ENCODE assay signal across 10 mouse cellular contexts in the genomic region with DNA sequence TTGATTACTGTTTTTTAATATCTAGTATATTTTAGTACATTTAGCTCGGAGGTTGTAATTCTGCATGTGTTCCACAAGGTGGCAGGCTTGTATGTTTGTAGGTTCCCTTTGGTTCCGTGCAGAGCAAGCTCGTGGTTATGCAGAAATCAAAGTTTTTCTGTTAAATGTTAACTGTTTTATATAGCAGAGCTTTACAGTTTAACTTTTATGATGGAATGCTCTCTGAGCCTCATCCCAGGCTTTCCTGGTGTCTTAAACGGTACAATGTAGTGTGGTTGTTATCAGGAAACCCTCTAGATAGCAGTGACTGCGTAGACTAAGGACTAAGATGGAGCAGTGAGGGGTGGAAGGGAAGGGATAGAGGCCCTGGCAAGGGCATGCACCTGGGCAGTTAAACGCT.
DNase-seq lines count a peak whose midpoint lies in the region; ATAC-seq and TF ChIP-seq lines count a peak whose summit lies in the region.
"Had no signal": no experiment of that assay in that cellular context is flagged by ENCODE, and none has a peak within 500 bp of the region (broad histone marks: within the 10 kb centered on the region; RNA-seq: fewer than 3 reads in every experiment).

No protein-coding gene starts in this region.

- peak; percentile 57 for DNase-seq in hindbrain, embryonic 11.5 days (ENCODE audit: low spot score)
- no peak for DNase-seq in hindbrain, embryonic 10.5 days (ENCODE audit: low spot score)
- DNase-seq in T-cell, adult 2 months (ENCODE audit: low spot score): peak; percentile 16
- no peak for DNase-seq in liver, embryonic 11.5 days (ENCODE audit: low spot score)
- no peak for DNase-seq in urinary bladder, postnatal 36 days (ENCODE audit: low spot score in 2 of 2)

- no peak for TF ChIP-seq POLR2A in small intestine, adult 2 months (IDR thresholded peaks at IDR 0.05; ENCODE audit: low read depth, low read length)

- H3K4me3 ChIP-seq in hindbrain, embryonic 11.5 days (ENCODE audit: low read depth, low read length): no peak overlapping the region
- H3K4me3 ChIP-seq in hindbrain, embryonic 10.5 days: no peak overlapping the region
- H3K4me3 ChIP-seq in C2C12 (ENCODE audit: insufficient read depth, poor library complexity, severe bottlenecking): peak overlapping the region; percentile 27
- H3K4me3 ChIP-seq in heart, embryonic 11.5 days (ENCODE audit: low read depth, low read length): no peak overlapping the region
- H3K4me3 ChIP-seq in liver, embryonic 11.5 days (ENCODE audit: low read depth, low read length): no peak overlapping the region
- no peak overlapping the region for H3K4me3 ChIP-seq in small intestine, adult 2 months (ENCODE audit: low read depth, low read length)
- H3K4me3 ChIP-seq: erythroblast, embryonic 14.5 days; neural tube, embryonic 12.5 days had no signal

- no peak for ATAC-seq in hindbrain, embryonic 11.5 days (ENCODE audit: low FRiP score)
- ATAC-seq in heart, embryonic 11.5 days (replicated peaks; ENCODE audit: insufficient number of reproducible peaks, low FRiP score, low TSS enrichment): no peak
- peak; percentile 36; the same call in 1 of the 2 replicates for ATAC-seq in liver, embryonic 11.5 days (replicated peaks; ENCODE audit: low FRiP score)

- H3K79me2 ChIP-seq in C2C12 (ENCODE audit: control insufficient read depth, insufficient read depth): peaks cover 54% of the 10 kb centered on the region

- no peaks in the 10 kb centered on the region for H3K9me3 ChIP-seq in hindbrain, embryonic 11.5 days (ENCODE audit: control insufficient read depth, low read length)
- H3K9me3 ChIP-seq in hindbrain, embryonic 10.5 days: no peaks in the 10 kb centered on the region
- no peaks in the 10 kb centered on the region for H3K9me3 ChIP-seq in heart, embryonic 11.5 days (replicated peaks; ENCODE audit: control insufficient read depth, low read length)
- no peaks in the 10 kb centered on the region for H3K9me3 ChIP-seq in liver, embryonic 11.5 days (ENCODE audit: control insufficient read depth, low read length)
- H3K9me3 ChIP-seq: neural tube, embryonic 12.5 days had no signal

- no peak for TF ChIP-seq CTCF in C2C12 (IDR thresholded peaks at IDR 0.05; ENCODE audit: control insufficient read depth, insufficient read depth, insufficient read length)
- no peak for TF ChIP-seq CTCF in small intestine, adult 2 months (IDR thresholded peaks at IDR 0.05; ENCODE audit: extremely low read depth, insufficient read length, insufficient replicate concordance, low read depth, low read length)

- peaks cover 26% of the 10 kb centered on the region for H3K79me3 ChIP-seq in C2C12 (ENCODE audit: low read depth)

- H3ac ChIP-seq in C2C12 (ENCODE audit: control insufficient read depth, insufficient read length, low read depth): peak overlapping the region; percentile 31

- H3K4me1 ChIP-seq in hindbrain, embryonic 11.5 days (replicated peaks; ENCODE audit: control insufficient read depth, insufficient read depth, low read length): no peaks in the 10 kb centered on the region
- H3K4me1 ChIP-seq in hindbrain, embryonic 10.5 days (replicated peaks): peaks cover 7% of the 10 kb centered on the region
- peaks cover 5% of the 10 kb centered on the region; the same call in 1 of the 2 replicates for H3K4me1 ChIP-seq in heart, embryonic 11.5 days (ENCODE audit: control insufficient read depth, insufficient read depth, low read length)
- no peaks in the 10 kb centered on the region; the same call in 1 of the 2 replicates for H3K4me1 ChIP-seq in liver, embryonic 11.5 days (replicated peaks; ENCODE audit: control insufficient read depth, insufficient read depth, low read length)
- H3K4me1 ChIP-seq in small intestine, adult 2 months (ENCODE audit: control insufficient read depth, insufficient read depth, insufficient read length, low read length): peaks cover 10% of the 10 kb centered on the region
- H3K4me1 ChIP-seq: neural tube, embryonic 12.5 days had no signal

- H3K4me2 ChIP-seq in hindbrain, embryonic 11.5 days (replicated peaks; ENCODE audit: low read depth, low read length): no peak overlapping the region
- H3K4me2 ChIP-seq in heart, embryonic 11.5 days: peak overlapping the region; percentile 51
- H3K4me2 ChIP-seq in liver, embryonic 11.5 days: peak overlapping the region; percentile 33; the same call in 1 of the 2 replicates
- H3K4me2 ChIP-seq: neural tube, embryonic 12.5 days had no signal

- no peaks in the 10 kb centered on the region for H3K27me3 ChIP-seq in hindbrain, embryonic 11.5 days (ENCODE audit: control insufficient read depth, insufficient read depth, low read length)
- H3K27me3 ChIP-seq in hindbrain, embryonic 10.5 days (ENCODE audit: insufficient read depth, poor library complexity, severe bottlenecking): no peaks in the 10 kb centered on the region
- H3K27me3 ChIP-seq in C2C12 (ENCODE audit: control insufficient read depth, insufficient read depth, insufficient read length): no peaks in the 10 kb centered on the region
- no peaks in the 10 kb centered on the region for H3K27me3 ChIP-seq in heart, embryonic 11.5 days (ENCODE audit: control insufficient read depth, insufficient read depth, low read length)
- no peaks in the 10 kb centered on the region for H3K27me3 ChIP-seq in liver, embryonic 11.5 days (replicated peaks; ENCODE audit: control insufficient read depth, insufficient read depth, low read length)
- H3K27me3 ChIP-seq in small intestine, adult 2 months (ENCODE audit: control insufficient read depth, insufficient read depth, low read length): no peaks in the 10 kb centered on the region
- H3K27me3 ChIP-seq: neural tube, embryonic 12.5 days had no signal

- WGBS in hindbrain, embryonic 11.5 days: 46% methylated on average over 6 of the region's 6 CpGs
- 43% methylated on average over 6 of the region's 6 CpGs for WGBS in hindbrain, embryonic 10.5 days
- 19% methylated on average over 6 of the region's 6 CpGs for WGBS in heart, embryonic 11.5 days (ENCODE audit: insufficient replicate concordance)
- 22% methylated on average over 6 of the region's 6 CpGs for WGBS in liver, embryonic 11.5 days
- 9% methylated on average over 6 of the region's 6 CpGs for WGBS in small intestine, adult 2 months

- no peaks in the 10 kb centered on the region for H3K36me3 ChIP-seq in hindbrain, embryonic 11.5 days (ENCODE audit: control insufficient read depth, insufficient read depth, low read length)
- no peaks in the 10 kb centered on the region for H3K36me3 ChIP-seq in hindbrain, embryonic 10.5 days
- no peaks in the 10 kb centered on the region for H3K36me3 ChIP-seq in C2C12 (ENCODE audit: control insufficient read depth, insufficient read depth)
- no peaks in the 10 kb centered on the region for H3K36me3 ChIP-seq in heart, embryonic 11.5 days (ENCODE audit: control insufficient read depth, insufficient read depth, low read length)
- no peaks in the 10 kb centered on the region for H3K36me3 ChIP-seq in liver, embryonic 11.5 days (ENCODE audit: control insufficient read depth, insufficient read depth, low read length)
- no peaks in the 10 kb centered on the region for H3K36me3 ChIP-seq in small intestine, adult 2 months (ENCODE audit: control insufficient read depth, insufficient read depth, low read length)
- H3K36me3 ChIP-seq: neural tube, embryonic 12.5 days had no signal

- H3K9ac ChIP-seq in hindbrain, embryonic 11.5 days (ENCODE audit: low read depth, low read length): no peak overlapping the region
- H3K9ac ChIP-seq in heart, embryonic 11.5 days (ENCODE audit: low read depth, low read length): no peak overlapping the region
- H3K9ac ChIP-seq in liver, embryonic 11.5 days (ENCODE audit: low read depth, low read length): no peak overlapping the region
- H3K9ac ChIP-seq: neural tube, embryonic 12.5 days had no signal

- H3K27ac ChIP-seq in hindbrain, embryonic 11.5 days (ENCODE audit: low read depth, low read length): no peak overlapping the region
- H3K27ac ChIP-seq in hindbrain, embryonic 10.5 days: no peak overlapping the region
- H3K27ac ChIP-seq in heart, embryonic 11.5 days (ENCODE audit: low read depth, low read length): no peak overlapping the region
- no peak overlapping the region for H3K27ac ChIP-seq in liver, embryonic 11.5 days (ENCODE audit: low read depth, low read length)
- H3K27ac ChIP-seq in small intestine, adult 2 months (ENCODE audit: insufficient read depth, low read depth, low read length): peak overlapping the region; percentile 10; the same call in 1 of the 2 replicates
- H3K27ac ChIP-seq: neural tube, embryonic 12.5 days had no signal

TF ChIP-seq in C2C12, 6 proteins besides CTCF, POLR2A, EP300 and RAD21:
- TF ChIP-seq MAX (IDR thresholded peaks at IDR 0.05): peak; percentile 78
- no peak for TF ChIP-seq MYOG (IDR thresholded peaks at IDR 0.05; ENCODE audit: control insufficient read depth, extremely low read depth, insufficient read length)

Comparison
In these comparisons a context has a peak if more than half of its experiments do, and no peak if none do; other contexts are left out.
1. DNase-seq: peak in hindbrain, embryonic 11.5 days (single experiment) and T-cell, adult 2 months (single experiment); none in hindbrain, embryonic 10.5 days (single experiment), liver, embryonic 11.5 days (single experiment) and urinary bladder, postnatal 36 days (0 of 2).